Mouse (Mus musculus) layer of hippocampus, adult 2 months (tissue): ENCODE measurements around the gene Cds1. TPM values are rescaled to one million over a fixed set of nuclear protein-coding genes. Genes with fewer than 3 reads are reported as not detected.

ENCODE experiments used
- DNase-seq, 2 experiments: peaks; one replicate each; pipeline ENCODE4 v3.0.0; 2022; ENCODE audit warnings: low spot score in 2 of 2
- H3K27ac ChIP-seq: fragments of 200-600 bp; 2 replicates; pipeline ENCODE4 v1.8.1; 2022
- H3K4me3 ChIP-seq: fragments of 200-600 bp; 2 replicates; pipeline ENCODE4 v1.8.1; 2022; ENCODE audit warnings: mild to moderate bottlenecking
- CTCF ChIP-seq: fragments of 200-600 bp; conservative IDR thresholded peaks from 2 replicates; pipeline ENCODE4 v1.8.1; 2022; ENCODE audit warnings: antibody characterized with exemption, mild to moderate bottlenecking, moderate library complexity
- total RNA-seq, 2 experiments: library from RNA; stranded (reverse); gene quantifications; 2 replicates each; pipeline ENCODE4 v1.2.3; 2021

Cds1 gene
- total RNA-seq, 2 experiments from 2014 or later = 58.4 to 60.3 TPM

DNA sequence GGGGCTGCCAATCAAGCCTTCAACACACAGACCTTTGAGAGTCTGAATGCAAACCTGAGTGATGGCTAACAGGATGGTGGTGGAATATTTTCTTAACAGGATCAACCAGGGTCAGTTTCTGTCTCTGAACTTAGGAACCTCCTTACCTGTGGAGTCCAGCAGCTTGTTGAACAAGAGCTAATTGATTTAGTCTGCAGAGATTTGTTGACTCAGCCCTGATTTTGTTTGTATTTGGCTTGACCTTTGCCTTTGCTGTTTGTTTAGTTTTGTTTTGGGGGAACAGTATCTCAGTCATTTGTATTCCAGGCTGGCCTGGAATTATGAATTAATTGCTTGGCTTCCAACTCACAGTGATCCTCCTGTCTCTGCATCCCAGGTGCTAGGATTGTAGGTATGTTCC is 7.3 kb upstream of the Cds1 start:
- Histone ChIP-seq H3K4me3 (no peak overlapping the region), H3K27ac (no peak overlapping the region)
- no peak for TF ChIP-seq CTCF
- no peak for DNase-seq

DNA sequence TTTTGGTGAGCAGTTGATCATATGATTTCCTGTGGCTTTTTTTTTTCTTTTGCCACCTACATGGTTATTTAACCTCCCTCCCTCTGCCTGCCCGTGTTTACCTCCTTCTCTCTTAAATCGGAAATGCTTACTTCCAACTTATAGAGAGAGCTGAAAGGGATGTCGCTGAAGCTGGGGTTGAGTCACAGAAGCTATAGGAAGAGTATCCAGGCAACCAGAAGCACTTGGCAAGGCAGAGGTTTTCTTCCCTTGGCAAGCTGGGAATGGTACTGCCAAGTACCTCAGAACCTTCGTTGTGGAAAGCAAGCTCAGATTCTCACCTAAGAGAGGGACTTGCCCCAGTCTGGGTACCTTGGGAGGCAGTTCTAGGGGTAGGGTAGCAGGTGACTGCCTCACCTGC is 3.2 kb upstream of the Cds1 start:
- DNase-seq = no peak
- no peak overlapping the region for H3K4me3 ChIP-seq
- no peak for TF ChIP-seq CTCF
- H3K27ac ChIP-seq = no peak overlapping the region

DNA sequence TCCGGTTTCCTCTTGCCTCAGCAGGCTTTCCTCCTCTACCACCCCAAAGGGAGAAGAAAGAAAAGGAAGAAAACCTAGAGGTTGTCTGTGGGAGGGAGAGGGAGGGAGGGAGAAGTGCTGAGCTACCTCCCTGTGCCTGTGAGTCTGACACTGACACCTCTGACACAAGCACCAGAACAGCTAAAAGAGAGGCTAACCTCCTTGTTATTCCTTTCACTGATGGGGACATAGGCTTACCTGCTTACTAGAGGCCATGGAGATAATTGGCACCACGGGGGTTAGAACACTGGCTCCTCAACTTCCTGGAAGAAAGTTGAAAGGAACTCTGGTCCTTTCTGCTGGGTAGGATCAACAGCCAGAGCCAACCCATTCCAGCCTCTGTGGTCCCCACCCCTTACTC is 1.4 kb upstream of the Cds1 start:
- H3K4me3 ChIP-seq = no peak overlapping the region
- no peak for DNase-seq
- TF ChIP-seq CTCF = no peak
- H3K27ac ChIP-seq = no peak overlapping the region

DNA sequence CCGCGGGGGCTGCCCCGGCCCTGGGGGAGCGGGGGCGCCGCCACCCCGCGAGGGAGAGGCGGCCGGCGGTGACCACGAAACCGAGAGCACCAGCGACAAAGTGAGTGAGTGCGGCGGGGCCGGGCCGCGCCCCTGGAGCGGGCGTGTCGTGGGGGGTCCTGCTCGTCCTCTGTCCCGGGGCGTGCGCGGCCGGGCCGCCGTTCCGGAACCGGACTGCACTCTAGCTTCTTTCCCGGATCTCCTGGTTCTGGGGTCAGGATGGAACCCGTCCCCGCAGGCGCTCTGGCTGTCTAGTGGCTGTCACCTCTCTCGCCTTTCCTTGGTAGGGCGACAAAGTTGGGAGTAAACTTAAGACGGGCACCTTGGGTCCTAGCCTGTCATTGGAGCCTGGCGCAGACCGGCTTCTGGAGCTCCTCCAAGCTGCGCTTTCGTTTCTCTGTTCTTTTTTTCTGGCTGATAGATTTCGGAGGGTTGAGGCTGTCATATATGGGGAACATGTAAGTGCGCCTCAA is 516 bp downstream of the Cds1 start:
- Histone ChIP-seq H3K4me3 (peak overlapping the region; percentile 76), H3K27ac (peak overlapping the region; percentile 72; the same call in 1 of the 2 replicates)
- no peak for DNase-seq
- no peak for TF ChIP-seq CTCF

- H3K4me3 ChIP-seq = peak overlapping the region; percentile 76
- TF ChIP-seq CTCF = no peak
- peak overlapping the region; percentile 72 for H3K27ac ChIP-seq
- no peak for DNase-seq
Measured at GRCm38 (mm10) chr5:101766248-101766647, 1.3 kb downstream of the Cds1 start.

- DNase-seq = no peak
- peak overlapping the region; percentile 36 for H3K27ac ChIP-seq
- peak overlapping the region; percentile 76 for H3K4me3 ChIP-seq
- no peak for TF ChIP-seq CTCF
Measured at GRCm38 (mm10) chr5:101767086-101767485, 2.2 kb downstream of the Cds1 start.

DNA sequence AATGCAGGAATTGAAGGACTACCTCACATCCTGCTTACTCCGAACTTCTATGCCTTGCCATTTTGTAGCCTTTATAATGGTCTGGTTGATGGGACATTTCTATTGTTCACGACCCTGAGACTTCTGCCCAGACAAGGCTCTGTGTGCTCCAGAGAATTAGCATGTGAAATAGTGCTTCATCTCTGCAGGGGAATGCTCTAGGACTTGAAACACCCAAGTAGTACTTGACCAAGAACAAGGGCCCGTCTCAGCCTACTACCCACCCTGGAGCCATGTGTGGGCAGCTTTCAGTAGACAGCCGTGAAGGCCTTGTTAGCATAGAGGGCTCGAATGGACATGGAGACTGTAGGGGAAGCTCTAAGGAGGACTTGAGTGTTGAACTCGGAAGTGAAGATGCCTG is 2.6 kb downstream of the Cds1 start:
- TF ChIP-seq CTCF = no peak
- H3K27ac ChIP-seq = no peak overlapping the region
- no peak overlapping the region for H3K4me3 ChIP-seq
- DNase-seq = no peak

DNA sequence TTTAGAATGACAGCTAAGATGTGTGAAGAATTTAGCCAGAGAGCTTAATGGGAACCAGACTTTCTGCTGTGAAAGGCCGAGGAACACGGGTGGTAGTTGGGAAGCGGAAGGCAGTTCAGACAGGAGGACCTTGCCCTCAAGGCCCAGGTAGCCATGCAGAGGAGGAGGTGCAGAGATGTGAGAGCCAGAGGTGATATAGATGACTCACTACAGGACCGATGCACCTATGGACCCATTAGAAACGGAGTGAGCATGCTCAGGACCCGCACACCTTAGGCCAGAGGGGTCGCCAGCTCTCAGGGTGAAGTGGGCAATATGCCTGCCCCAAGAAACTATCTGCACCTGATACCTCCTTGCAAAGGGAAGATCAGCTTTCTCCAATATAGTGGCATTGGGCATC is 3.6 kb downstream of the Cds1 start:
- no peak for TF ChIP-seq CTCF
- DNase-seq = no peak
- no peak overlapping the region for H3K4me3 ChIP-seq
- H3K27ac ChIP-seq = no peak overlapping the region

DNA sequence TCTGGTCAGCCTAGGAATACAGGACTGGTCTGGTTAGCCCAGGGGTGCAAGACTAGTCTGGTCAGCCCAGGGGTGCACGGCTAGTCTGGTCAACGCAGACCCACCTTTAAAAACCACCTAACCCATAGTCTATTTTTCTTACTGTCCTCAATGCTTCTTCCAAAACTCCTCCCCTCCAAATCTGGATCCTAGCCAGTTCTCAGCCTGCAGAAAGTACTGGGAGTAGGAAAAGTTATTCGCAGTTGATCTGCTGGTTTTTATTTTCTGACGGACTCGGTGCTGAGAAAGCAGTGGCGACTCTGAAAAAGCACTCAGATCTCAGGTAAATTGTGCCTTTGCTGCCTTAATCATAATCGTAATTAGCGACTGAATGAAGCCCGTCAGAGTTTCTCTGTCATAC is 7.7 kb downstream of the Cds1 start:
- Histone ChIP-seq H3K27ac (no peak overlapping the region), H3K4me3 (no peak overlapping the region)
- TF ChIP-seq CTCF = no peak
- DNase-seq = no peak

DNA sequence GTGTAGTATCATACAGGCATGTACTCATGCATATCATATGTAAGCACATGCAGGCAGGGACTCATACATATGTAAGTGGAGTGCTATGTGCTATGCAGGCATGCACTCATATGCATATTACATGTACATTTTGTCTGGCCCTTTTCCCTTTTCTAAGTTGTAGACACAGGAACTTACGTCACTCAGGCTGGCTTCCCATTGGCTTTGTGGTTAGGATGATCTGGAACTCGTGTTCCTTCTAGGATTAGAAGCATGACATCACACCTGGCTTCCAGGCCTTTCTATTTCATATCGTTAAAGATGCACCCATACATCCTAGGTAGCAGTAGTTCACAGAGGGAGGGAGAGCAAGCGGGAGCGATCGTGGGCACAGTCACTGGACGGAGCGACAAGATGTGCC is 10.3 kb downstream of the Cds1 start:
- no peak for DNase-seq
- TF ChIP-seq CTCF = no peak
- H3K4me3 ChIP-seq = no peak overlapping the region
- H3K27ac ChIP-seq = no peak overlapping the region

GRCm38 (mm10) chr5:101776528-101776927 is 11.6 kb downstream of the Cds1 start:
- no peak overlapping the region for H3K27ac ChIP-seq
- H3K4me3 ChIP-seq = no peak overlapping the region
- TF ChIP-seq CTCF = no peak
- no peak for DNase-seq

DNA sequence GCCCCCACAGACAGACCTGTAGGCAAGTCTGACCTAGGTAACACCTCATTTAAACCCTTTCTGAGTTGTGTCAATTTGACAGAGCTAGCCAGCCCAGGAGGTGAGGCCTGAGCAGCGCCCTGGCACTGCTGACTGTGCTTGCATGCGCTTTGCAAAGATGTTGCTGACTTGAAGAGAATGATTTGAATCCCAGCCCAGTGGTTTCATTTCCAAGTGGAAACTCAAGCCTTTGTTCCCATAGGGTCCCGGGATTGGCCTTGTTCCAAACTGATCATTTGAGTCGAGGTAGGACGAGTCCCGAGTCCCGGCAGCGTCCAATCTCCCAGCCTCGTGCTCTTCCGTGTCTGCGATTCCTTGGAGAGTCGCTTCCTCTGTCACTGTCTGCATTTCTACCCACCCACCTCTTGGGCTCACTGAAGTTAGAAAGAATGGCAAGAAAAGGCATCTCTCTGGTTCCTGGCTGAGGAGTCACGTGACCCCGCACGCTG is 14.5 kb downstream of the Cds1 start:
- TF ChIP-seq CTCF = no peak
- no peak for DNase-seq
- H3K4me3 ChIP-seq = no peak overlapping the region
- H3K27ac ChIP-seq = no peak overlapping the region

GRCm38 (mm10) chr5:101780918-101781317 is 16.0 kb downstream of the Cds1 start:
- no peak overlapping the region; the same call in 1 of the 2 replicates for H3K27ac ChIP-seq
- DNase-seq = no peak
- no peak overlapping the region for H3K4me3 ChIP-seq
- TF ChIP-seq CTCF = no peak

GRCm38 (mm10) chr5:101784328-101784727 is 19.4 kb downstream of the Cds1 start:
- no peak for TF ChIP-seq CTCF
- DNase-seq = no peak
- Histone ChIP-seq H3K4me3 (no peak overlapping the region), H3K27ac (no peak overlapping the region)

GRCm38 (mm10) chr5:101784787-101785186 is 19.9 kb downstream of the Cds1 start:
- no peak for TF ChIP-seq CTCF
- no peak overlapping the region for H3K27ac ChIP-seq
- no peak overlapping the region for H3K4me3 ChIP-seq
- no peak for DNase-seq
